Mouse (Mus musculus) myocyte (in vitro differentiated cells): ENCODE measurements around the gene Mmab. TPM values are rescaled to one million over a fixed set of nuclear protein-coding genes. Genes with fewer than 3 reads are reported as not detected.

Source experiments
- H3K27me3 ChIP-seq: one replicate; pipeline ENCODE4 v1.6.1; 2011; ENCODE audit not compliant: control insufficient read depth, insufficient read depth, insufficient read length
- H3K36me3 ChIP-seq: one replicate; pipeline ENCODE4 v1.6.1; 2011; ENCODE audit not compliant: control insufficient read depth, insufficient read depth
- H3K4me2 ChIP-seq: one replicate; pipeline ENCODE4 v1.6.1; 2011; ENCODE audit warnings: low read depth, control low read depth
- H3K4me3 ChIP-seq: one replicate; pipeline ENCODE4 v1.5.1; 2011; ENCODE audit warnings: mild to moderate bottlenecking, control low read depth, moderate library complexity
- H3K79me2 ChIP-seq: one replicate; pipeline ENCODE4 v1.6.1; 2011; ENCODE audit not compliant: control insufficient read depth, insufficient read depth
- H3ac ChIP-seq: one replicate; pipeline ENCODE4 v1.6.1; 2011; ENCODE audit not compliant: control insufficient read depth, insufficient read length
- CEBPB ChIP-seq: IDR thresholded peaks from 2 replicates; pipeline ENCODE4 v1.6.1; 2011; ENCODE audit warnings: mild to moderate bottlenecking, moderate library complexity; ENCODE audit not compliant: poor library complexity, insufficient read depth, severe bottlenecking
- E2F4 ChIP-seq: IDR thresholded peaks from one replicate; pipeline ENCODE4 v1.6.1; 2011; ENCODE audit warnings: mild to moderate bottlenecking, control low read depth, moderate library complexity; ENCODE audit not compliant: insufficient read depth
- MAX ChIP-seq: IDR thresholded peaks from one replicate; pipeline ENCODE4 v1.6.1; 2011; ENCODE audit warnings: low read depth, mild to moderate bottlenecking, control low read depth
- MYOD1 ChIP-seq, 3 experiments: IDR thresholded peaks; one replicate each; pipeline ENCODE4 v1.6.1; 2011; ENCODE audit warnings: control low read depth in 2 of 3, low read depth in 2 of 3, mild to moderate bottlenecking in 2 of 3, moderate library complexity in 1 of 3; ENCODE audit not compliant: insufficient read length in 2 of 3, control insufficient read depth in 1 of 3
- MYOG ChIP-seq, 3 experiments: IDR thresholded peaks; one replicate each; pipeline ENCODE4 v1.6.1; 2011; ENCODE audit warnings: control low read depth in 2 of 3, low read depth in 2 of 3, mild to moderate bottlenecking in 2 of 3; ENCODE audit not compliant: insufficient read length in 2 of 3, control insufficient read depth in 1 of 3, insufficient read depth in 1 of 3
- POLR2A ChIP-seq: IDR thresholded peaks from one replicate; pipeline ENCODE4 v1.6.1; 2011; ENCODE audit warnings: low read depth, mild to moderate bottlenecking, control low read depth, moderate library complexity; ENCODE audit not compliant: insufficient read length
- POLR2AphosphoS2 ChIP-seq: IDR thresholded peaks from one replicate; pipeline ENCODE4 v1.6.1; 2011; ENCODE audit warnings: low read depth, control low read depth; ENCODE audit not compliant: insufficient read length
- REST ChIP-seq: IDR thresholded peaks from one replicate; pipeline ENCODE4 v1.6.1; 2011; ENCODE audit warnings: mild to moderate bottlenecking, control low read depth, moderate library complexity; ENCODE audit not compliant: insufficient read depth, insufficient read length
- SRF ChIP-seq: IDR thresholded peaks from one replicate; pipeline ENCODE4 v1.6.1; 2011; ENCODE audit warnings: low read depth; ENCODE audit not compliant: control insufficient read depth, insufficient read length
- TCF12 ChIP-seq: IDR thresholded peaks from one replicate; pipeline ENCODE4 v1.6.1; 2011; ENCODE audit warnings: mild to moderate bottlenecking, control low read depth; ENCODE audit not compliant: poor library complexity, insufficient read depth, severe bottlenecking
- TCF3 ChIP-seq: IDR thresholded peaks from one replicate; pipeline ENCODE4 v1.6.1; 2011; ENCODE audit warnings: low read depth, control low read depth; ENCODE audit not compliant: insufficient read length
- USF1 ChIP-seq: IDR thresholded peaks from one replicate; pipeline ENCODE4 v1.6.1; 2011; ENCODE audit warnings: low read depth, mild to moderate bottlenecking, control low read depth, moderate library complexity
- polyA plus RNA-seq: library from polyadenylated mRNA; unstranded; fragments of >200 nt; fragmentation: generic; extraction: Trizol; gene quantifications from one replicate; pipeline ENCODE4 v1.2.1, GENCODE M21; 2012; ENCODE audit warnings: missing spikeins

Mmab gene
- polyA plus RNA-seq, 1 experiment = 19.9 TPM

DNA sequence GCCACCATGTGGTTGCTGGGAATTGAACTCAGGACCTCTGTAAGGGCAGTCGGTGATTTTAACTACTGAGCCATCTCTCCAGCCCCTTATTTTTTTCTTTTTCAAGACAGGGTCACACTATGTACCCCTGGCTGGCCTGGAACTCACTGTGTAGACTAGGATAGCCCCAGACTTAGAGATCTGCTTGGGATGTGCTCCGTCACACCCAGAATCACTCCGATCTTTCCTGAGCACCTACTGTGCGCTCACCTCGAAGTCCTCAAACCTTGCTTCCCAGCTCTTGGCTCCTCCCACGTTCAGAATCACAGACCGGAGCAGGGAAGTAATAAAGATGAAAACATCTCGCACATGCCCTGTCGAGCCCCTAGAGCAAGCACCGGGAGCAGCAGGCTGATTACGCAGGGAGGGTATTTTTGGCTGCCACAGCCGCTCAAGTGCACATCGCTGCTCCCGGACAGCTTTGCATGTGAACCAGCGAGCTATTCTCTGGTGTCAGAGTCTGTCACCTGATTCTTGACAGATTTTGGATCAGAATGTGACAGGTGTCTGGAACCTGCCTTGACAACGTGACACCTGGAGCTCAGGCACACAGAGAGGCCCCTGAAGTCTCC, 13.2 kb upstream of the Mmab start:
- H3ac ChIP-seq = no peak overlapping the region
- H3K79me2 ChIP-seq = no peaks in the 10 kb centered on the region
- no peak for TF ChIP-seq USF1
- no peak for TF ChIP-seq MYOD1 (IDR thresholded peaks at IDR 0.05; ENCODE audit: control insufficient read depth in 1 of 3, insufficient read length in 2 of 3, low read depth in 2 of 3)
- no peak for TF ChIP-seq TCF3
- no peak for TF ChIP-seq MAX
- no peak for TF ChIP-seq REST
- TF ChIP-seq E2F4 = no peak
- TF ChIP-seq POLR2AphosphoS2 = no peak
- TF ChIP-seq CEBPB = no peak
- TF ChIP-seq TCF12 = no peak
- TF ChIP-seq MYOG (IDR thresholded peaks at IDR 0.05; ENCODE audit: control insufficient read depth in 1 of 3, insufficient read depth in 1 of 3, insufficient read length in 2 of 3, low read depth in 2 of 3) = no peak
- TF ChIP-seq POLR2A = no peak
- no peak for TF ChIP-seq SRF
- peaks cover 14% of the 10 kb centered on the region for H3K27me3 ChIP-seq
- H3K36me3 ChIP-seq = peaks cover 3% of the 10 kb centered on the region
- no peak overlapping the region for H3K4me2 ChIP-seq
- H3K4me3 ChIP-seq = no peak overlapping the region

DNA sequence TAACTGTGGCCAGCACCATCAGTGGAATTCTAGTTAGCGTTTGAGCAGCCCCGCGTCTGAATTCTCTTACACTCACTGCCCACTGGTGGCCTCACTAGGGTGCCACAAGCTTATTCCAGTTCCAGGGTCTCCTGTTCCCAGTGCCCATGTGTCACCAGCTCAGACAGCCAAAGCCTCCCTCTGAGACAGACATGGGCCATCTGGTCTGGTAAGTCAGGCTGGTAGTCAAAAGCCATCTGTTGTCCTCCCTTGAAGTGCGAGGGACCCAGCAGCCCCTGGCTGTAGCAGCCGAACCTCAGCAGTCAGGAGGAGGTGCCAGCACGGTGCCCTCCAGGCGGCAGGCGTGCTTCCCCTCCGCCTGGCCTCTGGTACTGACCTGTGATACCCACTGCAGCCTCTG, 12.4 kb upstream of the Mmab start:
- peaks cover 14% of the 10 kb centered on the region for H3K27me3 ChIP-seq
- no peaks in the 10 kb centered on the region for H3K79me2 ChIP-seq
- H3K36me3 ChIP-seq = peaks cover 3% of the 10 kb centered on the region
- H3ac ChIP-seq = no peak overlapping the region
- no peak overlapping the region for H3K4me2 ChIP-seq
- TF ChIP-seq SRF (no peak), TCF3 (no peak), USF1 (no peak), MYOG (IDR thresholded peaks at IDR 0.05; ENCODE audit: control insufficient read depth in 1 of 3, insufficient read depth in 1 of 3, insufficient read length in 2 of 3, low read depth in 2 of 3) (no peak), CEBPB (no peak)
- H3K4me3 ChIP-seq = no peak overlapping the region

DNA sequence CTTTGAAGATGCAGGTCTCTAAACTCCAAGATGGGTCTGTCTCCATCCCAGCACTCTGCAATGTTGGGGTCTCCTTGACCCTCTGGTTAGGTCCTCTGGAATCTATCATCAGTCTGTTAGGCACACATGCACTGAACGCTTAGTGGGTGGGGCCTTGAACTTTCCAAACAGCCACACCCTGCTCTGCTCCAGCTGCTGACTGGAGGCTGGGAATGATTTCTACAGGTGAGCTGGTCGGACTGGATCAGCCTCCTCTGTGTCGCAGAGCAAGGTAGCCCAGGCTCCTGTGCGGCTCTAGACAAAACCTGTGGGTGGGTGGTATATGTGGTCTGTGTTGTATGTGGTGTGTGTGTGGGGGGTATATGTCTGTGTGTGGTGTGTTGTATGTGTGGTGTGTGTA, 5.2 kb upstream of the Mmab start:
- H3K36me3 ChIP-seq = no peaks in the 10 kb centered on the region
- no peak for TF ChIP-seq MYOD1 (IDR thresholded peaks at IDR 0.05; ENCODE audit: control insufficient read depth in 1 of 3, insufficient read length in 2 of 3, low read depth in 2 of 3)
- no peak for TF ChIP-seq POLR2A
- no peak for TF ChIP-seq E2F4
- no peak for TF ChIP-seq MYOG (IDR thresholded peaks at IDR 0.05; ENCODE audit: control insufficient read depth in 1 of 3, insufficient read depth in 1 of 3, insufficient read length in 2 of 3, low read depth in 2 of 3)
- no peak for TF ChIP-seq MAX
- no peak for TF ChIP-seq CEBPB
- TF ChIP-seq SRF = no peak
- no peak for TF ChIP-seq USF1
- TF ChIP-seq REST = no peak
- no peak for TF ChIP-seq POLR2AphosphoS2
- no peak for TF ChIP-seq TCF3
- no peak for TF ChIP-seq TCF12
- no peak overlapping the region for H3K4me3 ChIP-seq
- H3ac ChIP-seq = no peak overlapping the region
- no peak overlapping the region for H3K4me2 ChIP-seq
- H3K79me2 ChIP-seq = peaks cover 6% of the 10 kb centered on the region
- H3K27me3 ChIP-seq = no peaks in the 10 kb centered on the region

DNA sequence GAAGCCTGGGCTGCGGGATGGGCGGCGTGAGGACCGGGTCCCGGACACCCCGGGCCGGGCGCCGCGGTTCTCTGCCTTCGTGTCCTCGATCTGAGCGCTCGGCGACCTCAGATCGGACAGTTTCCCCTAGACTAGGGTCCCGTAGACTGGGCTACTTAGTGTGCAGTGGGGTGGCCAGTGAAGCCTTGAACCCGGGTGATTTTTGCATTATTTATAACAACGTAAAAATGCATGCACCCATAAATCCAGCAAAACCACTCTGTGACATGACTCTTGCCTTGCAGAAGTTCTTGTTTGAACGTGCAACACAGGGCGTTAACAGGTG, 470 bp upstream of the Mmab start:
- H3ac ChIP-seq = peak overlapping the region; percentile 50
- H3K79me2 ChIP-seq = peaks cover 6% of the 10 kb centered on the region
- peak overlapping the region; percentile 91 for H3K4me2 ChIP-seq
- peak overlapping the region; percentile 55 for H3K4me3 ChIP-seq
- no peaks in the 10 kb centered on the region for H3K36me3 ChIP-seq
- no peaks in the 10 kb centered on the region for H3K27me3 ChIP-seq
- TF ChIP-seq POLR2A (peak; percentile 37), MYOD1 (IDR thresholded peaks at IDR 0.05; ENCODE audit: control insufficient read depth in 1 of 3, insufficient read length in 2 of 3, low read depth in 2 of 3) (no peak), POLR2AphosphoS2 (no peak), MYOG (IDR thresholded peaks at IDR 0.05; ENCODE audit: control insufficient read depth in 1 of 3, insufficient read depth in 1 of 3, insufficient read length in 2 of 3, low read depth in 2 of 3) (no peak), E2F4 (no peak), TCF3 (no peak), REST (no peak)

DNA sequence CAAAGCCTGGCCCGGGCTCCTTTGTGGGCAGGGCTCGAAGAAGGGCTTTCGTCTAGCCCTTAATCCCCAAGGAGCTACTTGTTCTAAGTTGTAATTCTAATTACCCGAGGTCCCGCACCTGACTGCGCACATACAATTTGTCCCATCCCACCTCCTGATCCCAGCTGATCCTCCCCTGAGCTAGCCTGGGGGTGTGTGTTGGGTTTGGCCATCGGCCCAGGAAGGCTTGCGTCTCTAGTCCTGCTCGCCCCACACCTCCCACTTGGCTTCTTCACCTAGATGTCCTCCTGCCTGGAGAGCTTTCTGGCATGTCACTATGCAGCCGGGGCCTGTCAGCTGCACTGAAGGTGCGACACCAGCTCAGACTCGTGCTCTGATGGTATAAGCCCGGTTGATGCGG, 8.3 kb downstream of the Mmab start:
- H3ac ChIP-seq = no peak overlapping the region
- TF ChIP-seq TCF12 = no peak
- TF ChIP-seq E2F4 = no peak
- TF ChIP-seq MYOG (IDR thresholded peaks at IDR 0.05; ENCODE audit: control insufficient read depth in 1 of 3, insufficient read depth in 1 of 3, insufficient read length in 2 of 3, low read depth in 2 of 3) = no peak
- no peak for TF ChIP-seq CEBPB
- no peak for TF ChIP-seq TCF3
- TF ChIP-seq SRF = no peak
- no peak for TF ChIP-seq POLR2AphosphoS2
- no peak for TF ChIP-seq MAX
- no peak for TF ChIP-seq MYOD1 (IDR thresholded peaks at IDR 0.05; ENCODE audit: control insufficient read depth in 1 of 3, insufficient read length in 2 of 3, low read depth in 2 of 3)
- no peak for TF ChIP-seq POLR2A
- no peak for TF ChIP-seq USF1
- TF ChIP-seq REST = no peak
- peaks cover 10% of the 10 kb centered on the region for H3K27me3 ChIP-seq
- no peaks in the 10 kb centered on the region for H3K79me2 ChIP-seq
- H3K36me3 ChIP-seq = no peaks in the 10 kb centered on the region
- no peak overlapping the region for H3K4me2 ChIP-seq
- H3K4me3 ChIP-seq = no peak overlapping the region
